Mouse (Mus musculus): ENCODE data around the gene Ambra1.

- TF ChIP-seq CTCF (IDR thresholded peaks at IDR 0.05; ENCODE audit: extremely low read depth, insufficient read depth, low read length) (peak; percentile 69), POLR2A (IDR thresholded peaks at IDR 0.05; ENCODE audit: extremely low read depth, insufficient read depth, low read length) (no peak)
Observed at GRCm38 (mm10) chr2:91929936-91930335, 200.0 kb downstream of the Ambra1 start.
